Mouse (Mus musculus): ENCODE data around the gene Unc80.

- no peak for TF ChIP-seq CTCF (IDR thresholded peaks at IDR 0.05; ENCODE audit: borderline replicate concordance, extremely low read depth, insufficient read depth, insufficient read length)
- TF ChIP-seq POLR2A (IDR thresholded peaks at IDR 0.05; ENCODE audit: borderline replicate concordance, extremely low read depth, insufficient read depth, insufficient read length, poor library complexity, severe bottlenecking) = no peak
Measured at GRCm38 (mm10) chr1:66431472-66431871, 36.7 kb upstream of the Unc80 start.

Data from brain, embryonic 14.5 days (tissue).